8 mouse cellular contexts compared by ENCODE assay signal in genomic region chr19:6995255-6995991, GRCm38 (mm10). TPM values are rescaled to one million over a fixed set of nuclear protein-coding genes. Genes with fewer than 3 reads are reported as not detected.
A peak's percentile ranks its signal among the peaks of the same experiment; 100 is the strongest.
DNase-seq lines count a peak whose midpoint lies in the region; ATAC-seq and TF ChIP-seq lines count a peak whose summit lies in the region.

No protein-coding gene starts in this region.

- no peaks in the 10 kb centered on the region for H3K9me3 ChIP-seq in lung, embryonic 14.5 days (ENCODE audit: low read depth, low read length)
- no peaks in the 10 kb centered on the region for H3K9me3 ChIP-seq in heart, embryonic 15.5 days (replicated peaks)
- H3K9me3 ChIP-seq in liver, embryonic 16.5 days (replicated peaks; ENCODE audit: control insufficient read depth, low read length) = no peaks in the 10 kb centered on the region

- WGBS in lung, embryonic 14.5 days = 39% methylated on average over 20 of the region's 21 CpGs
- WGBS in heart, embryonic 15.5 days = 41% methylated on average over 21 of the region's 21 CpGs
- WGBS in liver, embryonic 16.5 days (ENCODE audit: insufficient replicate concordance) = 44% methylated on average over 20 of the region's 21 CpGs

- no peak for TF ChIP-seq CTCF in lung, embryonic 14.5 days (IDR thresholded peaks at IDR 0.05; ENCODE audit: low read depth)

- no peak overlapping the region for H3K27ac ChIP-seq in lung, embryonic 14.5 days (ENCODE audit: low read depth)
- H3K27ac ChIP-seq in heart, embryonic 15.5 days = peak overlapping the region; percentile 70
- H3K27ac ChIP-seq in liver, embryonic 16.5 days (ENCODE audit: low read length) = peak overlapping the region; percentile 22; the same call in 1 of the 2 replicates

- H3K36me3 ChIP-seq in lung, embryonic 14.5 days (ENCODE audit: insufficient read depth) = peaks cover 20% of the 10 kb centered on the region
- H3K36me3 ChIP-seq in heart, embryonic 15.5 days = peaks cover 22% of the 10 kb centered on the region
- H3K36me3 ChIP-seq in liver, embryonic 16.5 days (ENCODE audit: control insufficient read depth, insufficient read depth) = peaks cover 25% of the 10 kb centered on the region

- peak overlapping the region; percentile 55 for H3K4me3 ChIP-seq in lung, embryonic 14.5 days (ENCODE audit: low read depth, low read length)
- peak overlapping the region; percentile 67 for H3K4me3 ChIP-seq in heart, embryonic 15.5 days
- H3K4me3 ChIP-seq in liver, embryonic 16.5 days (ENCODE audit: low read depth, low read length) = peak overlapping the region; percentile 64

- no peak for DNase-seq in lung, embryonic 14.5 days
- no peak for DNase-seq in lung, postnatal 25 days (ENCODE audit: low spot score)
- peak; percentile 75 for DNase-seq in cerebellum, adult 9-10 months
- no peak for DNase-seq in urinary bladder, postnatal 14 days (ENCODE audit: low spot score)
- DNase-seq in thymus, postnatal 0 days (ENCODE audit: low spot score) = no peak
- no peak for DNase-seq in right cerebral cortex, postnatal 4 days

- H3K9ac ChIP-seq in lung, embryonic 14.5 days = peak overlapping the region; percentile 68
- peak overlapping the region; percentile 82 for H3K9ac ChIP-seq in heart, embryonic 15.5 days
- H3K9ac ChIP-seq in liver, embryonic 16.5 days (ENCODE audit: low read depth, low read length) = peak overlapping the region; percentile 64

- 0 out of 2 replicates have a peak, but pooled peaks cover 2% of the 10 kb centered on the region for H3K27me3 ChIP-seq in lung, embryonic 14.5 days (ENCODE audit: insufficient read depth, low read length)
- no peaks in the 10 kb centered on the region for H3K27me3 ChIP-seq in heart, embryonic 15.5 days
- H3K27me3 ChIP-seq in liver, embryonic 16.5 days (ENCODE audit: control insufficient read depth, insufficient read depth, low read depth, low read length) = no peaks in the 10 kb centered on the region

- no peak for ATAC-seq in lung, embryonic 14.5 days (ENCODE audit: insufficient read depth)
- ATAC-seq in heart, embryonic 15.5 days (replicated peaks; ENCODE audit: insufficient number of reproducible peaks, insufficient read depth, low FRiP score, low read depth) = no peak
- ATAC-seq in liver, embryonic 16.5 days (ENCODE audit: low read depth) = no peak

- H3K4me1 ChIP-seq in lung, embryonic 14.5 days (ENCODE audit: insufficient read depth) = peaks cover 18% of the 10 kb centered on the region
- H3K4me1 ChIP-seq in heart, embryonic 15.5 days (replicated peaks) = peaks cover 47% of the 10 kb centered on the region
- peaks cover 34% of the 10 kb centered on the region for H3K4me1 ChIP-seq in liver, embryonic 16.5 days (ENCODE audit: control insufficient read depth, low read depth, low read length)

- H3K4me2 ChIP-seq in lung, embryonic 14.5 days = peak overlapping the region; percentile 92
- H3K4me2 ChIP-seq in heart, embryonic 15.5 days = peak overlapping the region; percentile 85
- H3K4me2 ChIP-seq in liver, embryonic 16.5 days (ENCODE audit: low read depth, low read length) = peak overlapping the region; percentile 89

RNA-seq across cellular contexts. Expression of gene Nudt22, which starts 0.5 kb away (rescaled TPM):
- 20.4 and 20.7 TPM in 2 replicates for polyA plus RNA-seq in lung, embryonic 14.5 days (2014; fragmentation: Nextera tagmentation; extraction: Ambion mirVana)
- polyA plus RNA-seq in heart, embryonic 15.5 days (2015; fragmentation: Nextera tagmentation; extraction: Ambion mirVana) = 29.9 TPM in 2 replicates
- polyA plus RNA-seq in liver, embryonic 16.5 days (2015; fragmentation: Nextera tagmentation; extraction: Ambion mirVana) = 10.1 and 10.5 TPM in 2 replicates
- 32.4 and 34.6 TPM in 2 replicates for polyA plus RNA-seq in thymus, postnatal 0 days (2015; fragmentation: Nextera tagmentation; extraction: Ambion mirVana)

RNA-seq across cellular contexts. Expression of gene Trpt1, which starts 0.5 kb away (rescaled TPM):
- 9.0 and 10.5 TPM in 2 replicates for polyA plus RNA-seq in lung, embryonic 14.5 days (2014; fragmentation: Nextera tagmentation; extraction: Ambion mirVana)
- polyA plus RNA-seq in heart, embryonic 15.5 days (2015; fragmentation: Nextera tagmentation; extraction: Ambion mirVana) = 17.4 and 18.0 TPM in 2 replicates
- 1.6 and 2.5 TPM in 2 replicates for polyA plus RNA-seq in liver, embryonic 16.5 days (2015; fragmentation: Nextera tagmentation; extraction: Ambion mirVana)
- 5.2 and 5.8 TPM in 2 replicates for polyA plus RNA-seq in thymus, postnatal 0 days (2015; fragmentation: Nextera tagmentation; extraction: Ambion mirVana)

RNA-seq across cellular contexts. Expression of gene Dnajc4, which starts 3.1 kb away (rescaled TPM):
- polyA plus RNA-seq in lung, embryonic 14.5 days (2014; fragmentation: Nextera tagmentation; extraction: Ambion mirVana) = 18.6 and 22.8 TPM in 2 replicates
- 37.9 and 39.1 TPM in 2 replicates for polyA plus RNA-seq in heart, embryonic 15.5 days (2015; fragmentation: Nextera tagmentation; extraction: Ambion mirVana)
- 9.9 and 10.5 TPM in 2 replicates for polyA plus RNA-seq in liver, embryonic 16.5 days (2015; fragmentation: Nextera tagmentation; extraction: Ambion mirVana)
- 17.9 and 21.3 TPM in 2 replicates for polyA plus RNA-seq in thymus, postnatal 0 days (2015; fragmentation: Nextera tagmentation; extraction: Ambion mirVana)

RNA-seq across cellular contexts. Expression of gene Vegfb, which starts 8.0 kb away (rescaled TPM):
- 42.5 and 44.6 TPM in 2 replicates for polyA plus RNA-seq in lung, embryonic 14.5 days (2014; fragmentation: Nextera tagmentation; extraction: Ambion mirVana)
- 133 and 149 TPM in 2 replicates for polyA plus RNA-seq in heart, embryonic 15.5 days (2015; fragmentation: Nextera tagmentation; extraction: Ambion mirVana)
- polyA plus RNA-seq in liver, embryonic 16.5 days (2015; fragmentation: Nextera tagmentation; extraction: Ambion mirVana) = 7.7 and 10.5 TPM in 2 replicates
- polyA plus RNA-seq in thymus, postnatal 0 days (2015; fragmentation: Nextera tagmentation; extraction: Ambion mirVana) = 23.9 and 24.8 TPM in 2 replicates

RNA-seq across cellular contexts. Expression of gene Fkbp2, which starts 15.1 kb away (rescaled TPM):
- 84.4 and 84.8 TPM in 2 replicates for polyA plus RNA-seq in lung, embryonic 14.5 days (2014; fragmentation: Nextera tagmentation; extraction: Ambion mirVana)
- polyA plus RNA-seq in heart, embryonic 15.5 days (2015; fragmentation: Nextera tagmentation; extraction: Ambion mirVana) = 77.0 and 91.2 TPM in 2 replicates
- 91.1 and 101 TPM in 2 replicates for polyA plus RNA-seq in liver, embryonic 16.5 days (2015; fragmentation: Nextera tagmentation; extraction: Ambion mirVana)
- polyA plus RNA-seq in thymus, postnatal 0 days (2015; fragmentation: Nextera tagmentation; extraction: Ambion mirVana) = 90.6 and 99.5 TPM in 2 replicates
